Mouse (Mus musculus) regulatory T cell (primary cell): ENCODE results near the gene Paox.

ENCODE experiments used
- in situ Hi-C: fragments of 300-600 bp; cut with MboI, MseI; formaldehyde crosslinking; loops from one replicate; pipeline ENCODE4 v1.15.1; 2025; ENCODE audit warnings: high pct_unique_total_duplicates

The Paox gene

GRCm38 (mm10) chr7:140167950-140168349, 52.4 kb downstream of the Paox start:
- in situ Hi-C loops, result no loop called here

DNA sequence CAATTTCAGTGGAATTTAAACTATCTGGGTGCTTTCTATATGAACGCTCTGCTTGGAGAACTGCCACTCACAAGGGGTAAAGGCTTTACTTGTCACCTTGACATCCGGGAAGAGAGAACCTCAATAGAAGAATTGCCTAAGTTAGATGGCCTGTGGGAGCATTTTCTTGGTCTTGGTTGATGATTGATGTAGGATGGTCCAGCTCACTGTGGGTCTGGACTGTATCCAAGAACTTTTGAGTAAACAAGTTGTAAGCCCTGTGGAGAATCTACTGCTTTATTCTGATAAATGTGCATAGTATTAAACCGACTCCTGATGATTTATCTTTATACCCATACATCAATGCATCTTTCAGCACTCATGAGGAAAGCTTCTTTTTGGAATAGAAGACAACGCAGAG, 53.8 kb downstream of the Paox start:
- in situ Hi-C loops, result no loop called here

DNA sequence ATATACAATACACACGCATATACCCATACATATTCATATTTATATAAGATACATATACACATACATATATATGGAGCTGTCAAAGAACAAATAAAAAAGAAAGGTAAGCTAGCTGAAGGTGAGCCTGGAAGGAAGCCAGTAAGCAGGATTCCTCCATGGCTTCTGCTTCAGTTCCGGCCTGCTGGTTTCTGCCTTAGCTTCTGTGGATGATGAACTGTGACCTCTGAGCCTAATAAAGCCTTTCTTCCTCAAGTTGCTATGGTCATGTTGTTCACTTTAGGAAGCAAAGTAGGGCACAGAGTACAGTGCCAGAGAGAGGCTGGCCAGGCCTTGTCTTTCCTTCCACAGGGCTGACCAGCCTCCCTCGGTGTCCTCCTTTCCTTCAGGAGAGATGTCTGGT, 55.3 kb downstream of the Paox start:
- in situ Hi-C loops, result no loop called here

- in situ Hi-C loops, result no loop called here
Measured at GRCm38 (mm10) chr7:140172936-140173335, 57.3 kb downstream of the Paox start, which contains the start of gene Olfr523. Gene Olfr523 (plus strand): TSS chr7:140173217.

- in situ Hi-C loops, result no loop called here
Measured at GRCm38 (mm10) chr7:140179176-140179575, 63.6 kb downstream of the Paox start.

- in situ Hi-C loops, result loop anchor here (10.0 kb wide), 1 partner anchor 614 kb away; no protein-coding TSS in a partner anchor
Measured at GRCm38 (mm10) chr7:140180692-140181091, 65.1 kb downstream of the Paox start.

- in situ Hi-C loops, result loop anchor here (10.0 kb wide), 1 partner anchor 611 kb away; no protein-coding TSS in a partner anchor
Measured at GRCm38 (mm10) chr7:140184206-140184605, 68.6 kb downstream of the Paox start.
